Mouse (Mus musculus) kidney, adult 2 months (tissue): ENCODE data around the gene Gm10762. TPM values are rescaled to one million over a fixed set of nuclear protein-coding genes. Genes with fewer than 3 reads are reported as not detected.

Experiments
- DNase-seq: peaks from one replicate; pipeline ENCODE4 v3.0.0; 2021
- H3K27ac ChIP-seq: fragments of 200-500 bp; 2 replicates; pipeline ENCODE4 v1.5.1; 2012; ENCODE audit warnings: low read depth, low read length, control low read depth, inconsistent platforms; ENCODE audit not compliant: insufficient read depth
- H3K27me3 ChIP-seq: fragments of 200-500 bp; replicated peaks from 2 replicates; pipeline ENCODE4 v1.6.1; 2012; ENCODE audit warnings: mild to moderate bottlenecking, moderate library complexity, low read length, inconsistent platforms; ENCODE audit not compliant: control insufficient read depth, insufficient read depth
- H3K36me3 ChIP-seq: fragments of 200-500 bp; 2 replicates; pipeline ENCODE4 v1.6.1; 2012; ENCODE audit warnings: mild to moderate bottlenecking, moderate library complexity, low read length, inconsistent platforms; ENCODE audit not compliant: control insufficient read depth, insufficient read depth
- H3K4me1 ChIP-seq: fragments of 200-500 bp; 2 replicates; pipeline ENCODE4 v1.6.1; 2011; ENCODE audit warnings: low read length; ENCODE audit not compliant: control insufficient read depth, insufficient read depth
- H3K4me3 ChIP-seq: fragments of 200-500 bp; 2 replicates; pipeline ENCODE4 v1.5.1; 2011; ENCODE audit warnings: mild to moderate bottlenecking, low read depth, low read length, control low read depth; ENCODE audit not compliant: insufficient read depth
- CTCF ChIP-seq: fragments of 200-500 bp; conservative IDR thresholded peaks from 2 replicates; pipeline ENCODE4 v1.5.1; 2011; ENCODE audit warnings: low read depth, mild to moderate bottlenecking, control low read depth, low read length, moderate library complexity, mixed read lengths; ENCODE audit not compliant: insufficient read depth, insufficient read length
- POLR2A ChIP-seq: fragments of 200-500 bp; IDR thresholded peaks from one replicate; pipeline ENCODE4 v1.6.1; 2011; ENCODE audit warnings: low read depth, low read length, control low read depth
- WGBS: fragments of 180-500 bp; shearing (Covaris S2); methylation state at CpG from one replicate; pipeline ENCODE4 v1.1.7; 2018; 5-methylcytosine and 5-hydroxymethylcytosine counted together
- polyA plus RNA-seq: library from polyadenylated mRNA; depleted of rRNA; stranded (reverse); fragments of >200 nt; gene quantifications from 2 replicates; pipeline ENCODE4 v1.2.3, GENCODE M21; 2012

Gene Gm10762
- polyA plus RNA-seq, 1 experiment = 5.7 TPM

DNA sequence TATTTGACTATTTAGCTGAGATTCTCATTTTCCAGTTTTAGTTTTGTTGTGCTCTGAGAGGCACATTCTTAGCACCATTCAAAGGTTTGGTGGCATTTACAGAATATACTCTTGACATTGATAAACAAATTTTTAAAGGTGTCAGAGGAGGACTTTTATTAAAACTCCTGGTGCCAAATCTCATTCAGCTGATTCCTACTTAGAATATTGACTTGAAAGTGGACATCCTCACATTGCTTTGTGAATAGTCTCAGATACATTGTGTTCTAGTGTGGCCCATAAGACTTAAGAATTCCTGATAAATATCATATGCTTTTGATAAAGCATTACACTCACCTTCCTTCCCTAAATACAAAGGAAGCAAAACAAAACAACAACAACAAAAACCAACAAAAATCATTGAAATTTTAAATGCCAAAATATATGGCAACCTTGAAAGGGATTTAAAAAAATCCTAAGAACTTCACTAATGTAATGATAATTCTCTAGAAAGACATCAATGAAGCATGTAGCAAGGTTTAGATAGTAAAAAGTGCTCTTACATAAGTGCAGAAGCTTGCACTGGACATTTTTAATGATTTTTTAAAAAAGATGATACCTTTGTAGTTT, 1.1 kb upstream of the Gm10762 start:
- TF ChIP-seq POLR2A = no peak
- Histone ChIP-seq H3K4me1 (peaks cover 8% of the 10 kb centered on the region; the same call in 1 of the 2 replicates), H3K27me3 (no peaks in the 10 kb centered on the region), H3K4me3 (no peak overlapping the region; the same call in 1 of the 2 replicates), H3K36me3 (no peaks in the 10 kb centered on the region), H3K27ac (no peak overlapping the region)
- no peak for DNase-seq

DNA sequence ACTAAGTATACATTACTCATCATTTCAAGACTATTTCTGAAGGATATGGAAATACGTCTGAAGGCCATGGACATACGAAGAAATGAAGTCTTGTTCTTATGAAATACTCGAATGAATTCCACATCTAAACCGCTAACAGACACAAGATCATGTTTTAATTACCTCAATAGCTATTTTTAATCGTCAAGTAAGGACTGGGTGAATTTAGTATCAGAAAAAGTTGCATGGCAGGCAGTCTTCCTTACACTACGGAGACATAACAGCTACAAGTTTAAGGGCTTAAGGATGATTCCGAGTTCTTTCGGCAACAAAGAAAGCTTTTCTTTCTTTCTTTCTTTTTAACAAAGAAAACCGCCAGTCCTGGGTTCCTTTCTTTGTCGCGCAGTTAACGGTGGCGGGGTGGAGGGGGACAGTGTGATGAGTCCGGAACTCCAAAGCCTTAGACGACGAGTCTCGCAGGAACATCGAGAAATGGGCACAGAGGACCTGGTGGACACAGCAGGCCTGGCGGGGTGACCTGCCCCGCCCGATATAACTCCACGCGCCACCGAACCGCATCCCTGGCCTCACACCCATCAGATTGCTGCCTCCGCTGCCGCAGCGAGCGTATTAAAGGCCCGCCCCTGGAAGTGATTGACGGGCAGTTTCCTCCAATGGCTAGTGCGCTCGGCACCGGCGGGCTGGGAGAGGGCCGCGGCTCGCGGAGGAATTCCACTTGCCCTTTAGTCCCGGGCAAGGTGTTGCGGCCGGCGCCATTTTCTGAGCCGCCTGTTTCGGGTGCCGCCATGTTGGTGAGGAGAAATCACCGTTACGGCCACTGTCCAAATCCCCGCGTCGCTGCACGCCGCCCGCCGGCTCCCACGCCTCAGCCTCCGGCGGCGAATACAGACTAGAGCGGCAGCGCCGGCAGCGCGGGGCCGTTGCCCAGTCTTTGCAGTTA, 614 bp downstream of the Gm10762 start, which contains the start of gene Zc3h6:
Zc3h6 (plus strand) TSS at position 762 of the 940 bp plus-strand sequence.
- Histone ChIP-seq H3K4me1 (peaks cover 4% of the 10 kb centered on the region; the same call in 1 of the 2 replicates), H3K36me3 (no peaks in the 10 kb centered on the region), H3K4me3 (peak within 1 kb of the TSS; percentile 92), H3K27ac (peak within 1 kb of the TSS; percentile 100), H3K27me3 (no peaks in the 10 kb centered on the region)
- TF ChIP-seq CTCF (no peak), POLR2A (peak; percentile 91)
- under 1% methylated on average over 65 of the region's 65 CpGs for WGBS
- peak; percentile 99 for DNase-seq

DNA sequence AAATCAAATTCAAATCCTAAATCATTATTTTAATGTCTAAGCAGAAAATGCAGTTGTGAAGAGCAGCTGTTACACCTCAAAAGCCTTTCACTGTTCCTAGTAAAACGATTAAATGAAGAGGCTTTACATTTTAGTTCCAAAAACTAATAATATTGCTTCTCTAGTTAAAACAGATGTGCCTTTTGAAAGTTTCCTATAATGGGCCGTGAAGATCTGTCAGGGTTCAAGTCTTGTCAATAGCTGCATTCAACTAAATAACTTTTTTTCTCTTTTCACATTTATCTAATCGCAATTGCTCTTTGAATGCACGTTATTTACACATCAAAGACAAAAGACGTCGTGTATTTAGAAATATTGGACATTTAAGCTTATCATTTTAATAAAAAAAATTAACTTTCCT, 1.3 kb downstream of the Gm10762 start:
- 23% methylated on average over 6 of the region's 6 CpGs for WGBS
- Histone ChIP-seq H3K4me3 (no peak overlapping the region; the same call in 1 of the 2 replicates), H3K27me3 (no peaks in the 10 kb centered on the region), H3K36me3 (no peaks in the 10 kb centered on the region), H3K27ac (no peak overlapping the region), H3K4me1 (no peaks in the 10 kb centered on the region)
- no peak for DNase-seq
- no peak for TF ChIP-seq POLR2A
- no peak for TF ChIP-seq CTCF

DNA sequence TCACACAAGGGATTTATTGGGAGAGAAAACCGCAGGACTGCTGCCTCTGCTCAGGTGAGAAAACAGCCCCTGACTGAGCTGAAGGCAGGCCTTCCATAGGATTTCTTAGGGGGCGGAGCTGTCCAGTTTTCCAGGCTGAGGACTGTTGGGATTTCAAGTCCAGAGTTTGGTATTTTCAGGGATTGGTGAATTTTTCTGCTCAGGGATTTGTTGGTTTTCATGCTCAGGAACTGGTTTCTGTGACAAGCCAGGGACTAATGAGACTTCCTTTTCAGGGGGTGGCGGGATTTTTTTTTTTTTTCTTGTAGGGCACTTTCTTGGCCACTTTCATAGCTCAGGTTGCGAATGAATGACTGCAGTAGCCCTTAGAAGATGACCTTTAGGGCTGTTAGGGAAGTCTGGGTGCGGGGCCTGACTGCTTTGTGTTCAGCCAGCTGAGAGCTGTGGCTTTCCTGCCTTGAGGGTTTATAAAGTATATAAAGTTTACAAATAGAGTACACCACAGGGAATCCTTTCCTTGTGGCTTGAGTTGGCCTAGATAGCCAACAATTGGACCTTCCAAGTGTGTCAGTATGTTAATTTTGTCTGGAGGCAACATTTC, 1.9 kb downstream of the Gm10762 start:
- Histone ChIP-seq H3K4me3 (no peak overlapping the region), H3K27ac (no peak overlapping the region), H3K36me3 (no peaks in the 10 kb centered on the region), H3K27me3 (no peaks in the 10 kb centered on the region), H3K4me1 (no peaks in the 10 kb centered on the region)
- TF ChIP-seq POLR2A = no peak
- TF ChIP-seq CTCF = no peak
- no peak for DNase-seq
- 68% methylated on average over 5 of the region's 5 CpGs for WGBS

DNA sequence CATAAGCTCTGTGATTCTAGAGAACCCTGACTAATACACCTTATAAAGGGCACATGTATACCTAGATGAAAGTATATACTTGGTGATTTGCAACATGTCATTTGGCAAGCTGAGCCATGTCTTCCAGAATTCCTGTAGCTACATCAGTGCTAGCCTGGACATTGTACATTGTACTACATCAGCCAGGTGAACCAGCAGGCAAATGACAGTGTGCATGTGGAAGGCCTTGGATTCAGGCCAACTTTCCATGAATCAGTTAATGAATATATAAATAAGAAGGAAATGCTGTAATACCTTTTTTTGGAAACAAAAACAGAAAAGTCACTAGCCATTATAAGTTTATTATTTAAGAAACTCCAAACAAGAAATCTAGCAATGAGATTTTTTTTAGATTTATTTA, 13.3 kb downstream of the Gm10762 start:
- Histone ChIP-seq H3K4me1 (no peaks in the 10 kb centered on the region), H3K4me3 (no peak overlapping the region), H3K27ac (no peak overlapping the region), H3K27me3 (no peaks in the 10 kb centered on the region), H3K36me3 (no peaks in the 10 kb centered on the region)
- TF ChIP-seq POLR2A (no peak), CTCF (no peak)
- peak; percentile 67 for DNase-seq

DNA sequence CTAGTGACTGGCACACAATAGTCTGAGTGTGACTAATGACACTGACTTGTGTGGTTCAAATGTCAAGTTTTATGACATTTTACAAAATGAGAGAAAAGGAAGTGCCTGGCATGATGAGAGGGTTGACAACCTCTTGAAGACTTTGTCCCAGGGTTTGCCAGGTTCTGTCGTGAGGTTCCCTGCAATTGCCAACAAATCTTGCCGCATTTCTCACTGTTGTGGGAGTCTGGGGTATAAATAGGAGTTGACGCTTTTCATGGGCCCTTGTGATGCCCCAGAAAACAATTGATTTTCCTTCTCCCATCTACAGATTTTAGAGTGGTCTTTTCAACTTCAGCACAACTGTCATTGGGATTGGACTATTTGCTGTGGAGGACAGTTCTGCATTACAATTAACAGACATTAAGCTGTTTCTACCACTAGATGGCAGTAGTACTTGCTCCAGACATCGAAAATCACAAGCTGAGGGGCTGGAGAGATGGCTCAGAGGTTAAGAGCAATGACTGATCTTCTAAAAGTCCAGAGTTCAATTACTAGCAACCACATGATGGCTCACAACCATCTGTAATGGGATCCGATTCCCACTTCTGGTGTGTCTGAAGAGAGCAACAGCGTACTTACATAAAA, 19.4 kb downstream of the Gm10762 start:
- Histone ChIP-seq H3K27ac (no peak overlapping the region), H3K36me3 (no peaks in the 10 kb centered on the region), H3K4me1 (peaks cover 2% of the 10 kb centered on the region; the same call in 1 of the 2 replicates), H3K4me3 (no peak overlapping the region), H3K27me3 (no peaks in the 10 kb centered on the region)
- TF ChIP-seq POLR2A (no peak), CTCF (peak; percentile 40)
- 33% methylated on average over 6 of the region's 6 CpGs for WGBS
- peak; percentile 79 for DNase-seq
